Mouse (Mus musculus) ES-Bruce4 (cell line): ENCODE measurements at regions not wholly inside any gene's neighbourhood (a gene's known extent, or its start where the extent isn't known, plus 50 kb on each side); places are given as distances from the start of the nearest gene placed in this dataset.

Experiments used
- CTCF ChIP-seq: IDR thresholded peaks from one replicate; pipeline ENCODE4 v1.8.1; 2011; ENCODE audit warnings: low read depth, low read length
- EP300 ChIP-seq: IDR thresholded peaks from 2 replicates; pipeline ENCODE4 v1.6.1; 2011; ENCODE audit warnings: low read depth, low read length; ENCODE audit not compliant: insufficient read depth
- POLR2A ChIP-seq: IDR thresholded peaks from one replicate; pipeline ENCODE4 v1.8.1; 2011; ENCODE audit warnings: low read length; ENCODE audit not compliant: insufficient read depth

- TF ChIP-seq CTCF: no peak
- TF ChIP-seq EP300: no peak
- TF ChIP-seq POLR2A: no peak
Measured at GRCm38 (mm10) chrX:12511119-12511518, 76.5 kb upstream of the Atp6ap2 start.
